Mouse (Mus musculus): ENCODE data around the gene Satb1. TPM values are rescaled to one million over a fixed set of nuclear protein-coding genes. Genes with fewer than 3 reads are reported as not detected.
A peak's percentile ranks its signal among the peaks of the same experiment; 100 is the strongest.

Satb1 gene
- polyA plus RNA-seq, 1 experiment, result 2.5 TPM

GRCm38 (mm10) chr17:51826461-51826860, 6.6 kb downstream of the Satb1 start:
- no peak overlapping the region for H3K4me3 ChIP-seq (ENCODE audit: low read depth, low read length)
- H3K27me3 ChIP-seq (ENCODE audit: control insufficient read depth, insufficient read depth, low read length), result peaks cover 6% of the 10 kb centered on the region
- WGBS, result 58% methylated on average over 4 of the region's 4 CpGs
- H3K36me3 ChIP-seq (ENCODE audit: control insufficient read depth, insufficient read depth, low read length), result no peaks in the 10 kb centered on the region
- H3K27ac ChIP-seq (ENCODE audit: insufficient read depth, low read depth, low read length), result no peak overlapping the region
- H3K4me1 ChIP-seq (ENCODE audit: control insufficient read depth, insufficient read depth, insufficient read length, low read length), result no peaks in the 10 kb centered on the region; the same call in 1 of the 2 replicates
- TF ChIP-seq CTCF (IDR thresholded peaks at IDR 0.05; ENCODE audit: extremely low read depth, insufficient read length, insufficient replicate concordance, low read depth, low read length) (no peak), POLR2A (IDR thresholded peaks at IDR 0.05; ENCODE audit: low read depth, low read length) (no peak)

- Histone ChIP-seq H3K27me3 (ENCODE audit: control insufficient read depth, insufficient read depth, low read length) (peaks cover 23% of the 10 kb centered on the region), H3K36me3 (ENCODE audit: control insufficient read depth, insufficient read depth, low read length) (no peaks in the 10 kb centered on the region), H3K27ac (ENCODE audit: insufficient read depth, low read depth, low read length) (no peak overlapping the region), H3K4me3 (ENCODE audit: low read depth, low read length) (no peak overlapping the region), H3K4me1 (ENCODE audit: control insufficient read depth, insufficient read depth, insufficient read length, low read length) (no peaks in the 10 kb centered on the region)
- 34% methylated on average over 6 of the region's 6 CpGs for WGBS
- TF ChIP-seq CTCF (IDR thresholded peaks at IDR 0.05; ENCODE audit: extremely low read depth, insufficient read length, insufficient replicate concordance, low read depth, low read length), result no peak
- no peak for TF ChIP-seq POLR2A (IDR thresholded peaks at IDR 0.05; ENCODE audit: low read depth, low read length)
Measured at GRCm38 (mm10) chr17:51814301-51814700, 18.8 kb downstream of the Satb1 start.

GRCm38 (mm10) chr17:51813784-51814120, 19.3 kb downstream of the Satb1 start:
- TF ChIP-seq POLR2A (IDR thresholded peaks at IDR 0.05; ENCODE audit: low read depth, low read length), result no peak
- TF ChIP-seq CTCF (IDR thresholded peaks at IDR 0.05; ENCODE audit: extremely low read depth, insufficient read length, insufficient replicate concordance, low read depth, low read length), result no peak
- Histone ChIP-seq H3K4me1 (ENCODE audit: control insufficient read depth, insufficient read depth, insufficient read length, low read length) (no peaks in the 10 kb centered on the region), H3K27me3 (ENCODE audit: control insufficient read depth, insufficient read depth, low read length) (peaks cover 23% of the 10 kb centered on the region), H3K36me3 (ENCODE audit: control insufficient read depth, insufficient read depth, low read length) (no peaks in the 10 kb centered on the region), H3K4me3 (ENCODE audit: low read depth, low read length) (peak overlapping the region; percentile 74), H3K27ac (ENCODE audit: insufficient read depth, low read depth, low read length) (no peak overlapping the region)
- WGBS, result 2% methylated on average over 6 of the region's 6 CpGs

- TF ChIP-seq CTCF (IDR thresholded peaks at IDR 0.05; ENCODE audit: extremely low read depth, insufficient read length, insufficient replicate concordance, low read depth, low read length) (no peak), POLR2A (IDR thresholded peaks at IDR 0.05; ENCODE audit: low read depth, low read length) (no peak)
- Histone ChIP-seq H3K27me3 (ENCODE audit: control insufficient read depth, insufficient read depth, low read length) (peaks cover 23% of the 10 kb centered on the region), H3K36me3 (ENCODE audit: control insufficient read depth, insufficient read depth, low read length) (no peaks in the 10 kb centered on the region), H3K4me1 (ENCODE audit: control insufficient read depth, insufficient read depth, insufficient read length, low read length) (no peaks in the 10 kb centered on the region), H3K4me3 (ENCODE audit: low read depth, low read length) (peak overlapping the region; percentile 78), H3K27ac (ENCODE audit: insufficient read depth, low read depth, low read length) (no peak overlapping the region; the same call in 1 of the 2 replicates)
- 2% methylated on average over 90 of the region's 115 CpGs for WGBS
Measured at GRCm38 (mm10) chr17:51812942-51813783, 19.9 kb downstream of the Satb1 start.

- Histone ChIP-seq H3K36me3 (ENCODE audit: control insufficient read depth, insufficient read depth, low read length) (no peaks in the 10 kb centered on the region), H3K4me1 (ENCODE audit: control insufficient read depth, insufficient read depth, insufficient read length, low read length) (no peaks in the 10 kb centered on the region), H3K27me3 (ENCODE audit: control insufficient read depth, insufficient read depth, low read length) (peaks cover 23% of the 10 kb centered on the region), H3K4me3 (ENCODE audit: low read depth, low read length) (peak overlapping the region; percentile 78), H3K27ac (ENCODE audit: insufficient read depth, low read depth, low read length) (no peak overlapping the region)
- TF ChIP-seq POLR2A (IDR thresholded peaks at IDR 0.05; ENCODE audit: low read depth, low read length) (no peak), CTCF (IDR thresholded peaks at IDR 0.05; ENCODE audit: extremely low read depth, insufficient read length, insufficient replicate concordance, low read depth, low read length) (no peak)
- 1% methylated on average over 48 of the region's 48 CpGs for WGBS
Measured at GRCm38 (mm10) chr17:51812261-51812941, 20.7 kb downstream of the Satb1 start.

- Histone ChIP-seq H3K4me3 (ENCODE audit: low read depth, low read length) (peak overlapping the region; percentile 78), H3K4me1 (ENCODE audit: control insufficient read depth, insufficient read depth, insufficient read length, low read length) (no peaks in the 10 kb centered on the region), H3K27ac (ENCODE audit: insufficient read depth, low read depth, low read length) (no peak overlapping the region), H3K27me3 (ENCODE audit: control insufficient read depth, insufficient read depth, low read length) (peaks cover 23% of the 10 kb centered on the region), H3K36me3 (ENCODE audit: control insufficient read depth, insufficient read depth, low read length) (no peaks in the 10 kb centered on the region)
- 2% methylated on average over 11 of the region's 11 CpGs for WGBS
- TF ChIP-seq POLR2A (IDR thresholded peaks at IDR 0.05; ENCODE audit: low read depth, low read length) (no peak), CTCF (IDR thresholded peaks at IDR 0.05; ENCODE audit: extremely low read depth, insufficient read length, insufficient replicate concordance, low read depth, low read length) (no peak)
Measured at GRCm38 (mm10) chr17:51811911-51812260, 21.2 kb downstream of the Satb1 start.

Measured in small intestine, adult 2 months (tissue).